Mouse (Mus musculus): ENCODE data around the gene Fbln2. TPM values are rescaled to one million over a fixed set of nuclear protein-coding genes. Genes with fewer than 3 reads are reported as not detected.
A peak's percentile ranks its signal among the peaks of the same experiment; 100 is the strongest.

Gene Fbln2
- polyA plus RNA-seq, 1 experiment from 2014 or later = 9.1 TPM

DNA sequence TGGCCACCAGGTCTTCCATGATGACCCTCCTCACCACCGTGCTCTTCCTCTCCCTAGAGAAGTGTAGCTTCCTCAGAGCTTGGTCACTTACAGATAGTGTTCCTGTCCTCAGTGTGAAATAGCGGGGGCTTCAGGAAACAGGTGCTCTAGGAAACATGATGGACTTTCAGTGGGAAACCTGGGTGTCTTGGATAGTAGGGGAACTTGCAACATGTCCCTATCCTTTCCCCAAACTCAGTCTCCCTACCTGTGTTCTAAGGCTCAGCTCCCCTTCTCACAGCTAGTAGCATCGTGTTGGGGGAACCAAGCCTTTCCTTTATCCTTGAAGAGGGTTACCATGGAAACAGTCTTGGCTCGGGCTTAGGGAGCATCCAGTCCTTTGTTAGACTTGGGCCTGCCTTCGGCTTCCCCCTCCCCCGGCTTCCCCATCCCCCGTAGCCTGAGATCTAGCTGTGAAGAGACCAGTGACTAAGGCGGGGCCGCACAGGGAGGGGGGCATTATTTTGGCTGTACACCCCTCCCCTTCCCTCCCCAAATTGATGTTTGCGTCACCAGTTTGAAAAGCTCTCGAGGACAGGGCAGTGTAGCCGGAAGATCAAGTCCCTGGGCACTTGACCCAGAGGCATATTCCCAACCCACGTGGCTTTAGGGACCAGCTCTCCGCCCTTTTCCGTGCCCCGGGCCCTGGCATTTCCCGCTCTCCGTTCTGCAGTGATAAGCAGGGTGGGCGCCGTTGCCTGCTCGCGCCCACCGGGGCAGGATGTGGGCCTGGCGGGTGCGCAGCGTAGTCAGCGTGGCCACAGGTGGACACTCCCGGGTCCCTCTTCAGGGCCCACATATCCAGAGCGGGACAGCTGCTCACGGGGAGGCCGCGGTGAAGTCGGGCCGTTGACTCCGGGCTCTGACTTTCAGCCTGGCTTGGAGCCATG, 72.5 kb downstream of the Fbln2 start:
- Histone ChIP-seq H3K4me2 (ENCODE audit: low read depth, low read length) (peak overlapping the region; percentile 65), H3K27me3 (ENCODE audit: control insufficient read depth, insufficient read depth, low read length) (no peaks in the 10 kb centered on the region), H3K4me1 (ENCODE audit: control insufficient read depth, insufficient read depth, low read length) (peaks cover 21% of the 10 kb centered on the region), H3K27ac (ENCODE audit: low read depth, low read length) (peak overlapping the region; percentile 70), H3K9me3 (ENCODE audit: control insufficient read depth, low read length) (no peaks in the 10 kb centered on the region), H3K36me3 (ENCODE audit: control insufficient read depth, insufficient read depth, low read length) (no peaks in the 10 kb centered on the region), H3K4me3 (ENCODE audit: low read depth, low read length) (peak overlapping the region; percentile 25), H3K9ac (replicated peaks; ENCODE audit: low read depth, low read length) (peak overlapping the region; percentile 55)
- WGBS = 2% methylated on average over 35 of the region's 35 CpGs
- peak; percentile 76 for ATAC-seq (ENCODE audit: low read depth)

DNA sequence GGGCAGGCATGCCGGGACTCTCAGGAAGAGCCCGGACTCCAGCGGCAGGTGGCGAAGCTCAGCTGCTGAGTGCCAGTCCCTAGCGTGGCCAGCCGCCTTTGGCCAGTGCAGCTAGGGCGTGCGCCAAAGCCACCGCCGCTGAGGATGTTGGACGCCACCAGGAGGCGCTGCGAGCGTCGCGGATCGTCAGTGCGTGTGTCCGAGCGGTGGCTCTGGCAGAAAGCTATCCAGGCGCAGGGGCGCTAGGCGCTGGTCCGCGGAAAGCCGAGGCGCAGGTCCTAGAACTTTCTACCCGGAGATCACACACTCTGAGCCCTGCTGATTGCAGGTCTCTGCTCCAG, 73.2 kb downstream of the Fbln2 start:
- peak overlapping the region; percentile 65 for H3K4me2 ChIP-seq (ENCODE audit: low read depth, low read length)
- WGBS = under 1% methylated on average over 28 of the region's 28 CpGs
- no peaks in the 10 kb centered on the region for H3K9me3 ChIP-seq (ENCODE audit: control insufficient read depth, low read length)
- H3K27me3 ChIP-seq (ENCODE audit: control insufficient read depth, insufficient read depth, low read length) = no peaks in the 10 kb centered on the region
- peak overlapping the region; percentile 25 for H3K4me3 ChIP-seq (ENCODE audit: low read depth, low read length)
- no peaks in the 10 kb centered on the region for H3K36me3 ChIP-seq (ENCODE audit: control insufficient read depth, insufficient read depth, low read length)
- H3K27ac ChIP-seq (ENCODE audit: low read depth, low read length) = peak overlapping the region; percentile 70; the same call in 1 of the 2 replicates
- peaks cover 21% of the 10 kb centered on the region for H3K4me1 ChIP-seq (ENCODE audit: control insufficient read depth, insufficient read depth, low read length)
- peak; percentile 71 for ATAC-seq (ENCODE audit: low read depth)
- H3K9ac ChIP-seq (replicated peaks; ENCODE audit: low read depth, low read length) = peak overlapping the region; percentile 55

DNA sequence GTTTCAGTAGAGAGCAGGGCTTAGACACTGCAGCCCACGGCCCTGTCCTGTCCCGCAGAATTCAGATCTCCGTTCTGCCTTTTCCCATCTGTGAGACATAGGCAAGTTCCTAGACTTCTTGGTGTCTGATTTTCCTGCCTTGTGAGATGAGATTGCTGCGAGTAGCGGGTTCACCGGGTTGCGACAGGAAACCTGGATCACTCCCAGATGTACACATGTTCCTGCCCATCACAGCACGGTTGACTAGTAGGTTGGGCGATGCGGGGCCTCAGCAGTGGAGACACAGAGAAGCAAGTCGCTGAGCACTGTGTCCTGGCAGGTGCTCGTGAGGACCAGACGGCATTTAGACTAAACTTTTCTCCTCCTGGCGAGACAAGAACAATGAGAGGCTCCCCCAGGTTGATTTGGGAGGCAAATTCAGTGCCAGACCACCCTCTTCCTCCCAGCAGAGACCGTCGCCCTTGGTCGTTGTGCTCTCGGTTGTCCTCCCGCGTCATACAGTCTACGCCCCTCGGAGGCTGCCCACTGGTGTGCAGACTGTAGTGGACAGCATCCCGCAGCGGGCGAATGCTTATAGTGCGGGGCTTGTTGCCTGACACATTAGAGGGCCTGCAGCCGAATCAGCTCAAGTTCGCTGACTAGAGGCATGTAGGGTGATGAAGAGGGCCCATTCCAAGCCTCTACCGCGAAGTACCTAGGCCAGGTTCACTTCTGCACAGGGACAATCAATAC, 73.7 kb downstream of the Fbln2 start:
- H3K9me3 ChIP-seq (ENCODE audit: control insufficient read depth, low read length) = no peaks in the 10 kb centered on the region
- peak overlapping the region; percentile 55; the same call in 1 of the 2 replicates for H3K9ac ChIP-seq (replicated peaks; ENCODE audit: low read depth, low read length)
- ATAC-seq (ENCODE audit: low read depth) = no peak
- no peaks in the 10 kb centered on the region for H3K36me3 ChIP-seq (ENCODE audit: control insufficient read depth, insufficient read depth, low read length)
- H3K27me3 ChIP-seq (ENCODE audit: control insufficient read depth, insufficient read depth, low read length) = no peaks in the 10 kb centered on the region
- no peak overlapping the region for H3K27ac ChIP-seq (ENCODE audit: low read depth, low read length)
- peaks cover 21% of the 10 kb centered on the region for H3K4me1 ChIP-seq (ENCODE audit: control insufficient read depth, insufficient read depth, low read length)
- peak overlapping the region; percentile 65 for H3K4me2 ChIP-seq (ENCODE audit: low read depth, low read length)
- 30% methylated on average over 30 of the region's 30 CpGs for WGBS
- peak overlapping the region; percentile 25 for H3K4me3 ChIP-seq (ENCODE audit: low read depth, low read length)

DNA sequence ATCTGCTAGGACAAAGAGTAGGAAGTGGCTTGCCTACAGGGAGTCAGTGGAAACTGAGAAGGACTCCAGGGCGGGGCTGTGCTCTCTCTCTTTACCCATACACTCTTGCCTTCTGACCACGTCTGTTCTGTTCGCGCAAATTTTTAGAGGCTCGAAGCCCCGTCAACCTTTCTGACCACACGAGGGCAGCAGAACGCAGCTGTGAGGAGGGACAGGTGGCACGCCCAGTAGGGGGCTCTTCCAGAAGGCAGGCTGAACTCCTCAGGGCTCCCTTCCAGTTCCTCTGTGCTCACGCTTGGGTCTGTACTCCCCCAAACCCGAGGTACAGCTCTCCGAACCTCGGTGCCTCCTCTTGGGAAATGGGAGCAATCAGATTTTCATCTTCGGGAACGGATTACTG, 74.4 kb downstream of the Fbln2 start:
- no peak overlapping the region for H3K9ac ChIP-seq (replicated peaks; ENCODE audit: low read depth, low read length)
- no peaks in the 10 kb centered on the region for H3K27me3 ChIP-seq (ENCODE audit: control insufficient read depth, insufficient read depth, low read length)
- H3K36me3 ChIP-seq (ENCODE audit: control insufficient read depth, insufficient read depth, low read length) = no peaks in the 10 kb centered on the region
- no peak overlapping the region for H3K27ac ChIP-seq (ENCODE audit: low read depth, low read length)
- 3% methylated on average over 15 of the region's 15 CpGs for WGBS
- ATAC-seq (ENCODE audit: low read depth) = peak; percentile 32; the same call in 1 of the 2 replicates
- H3K9me3 ChIP-seq (ENCODE audit: control insufficient read depth, low read length) = no peaks in the 10 kb centered on the region
- peaks cover 21% of the 10 kb centered on the region for H3K4me1 ChIP-seq (ENCODE audit: control insufficient read depth, insufficient read depth, low read length)
- no peak overlapping the region for H3K4me3 ChIP-seq (ENCODE audit: low read depth, low read length)
- H3K4me2 ChIP-seq (ENCODE audit: low read depth, low read length) = no peak overlapping the region

DNA sequence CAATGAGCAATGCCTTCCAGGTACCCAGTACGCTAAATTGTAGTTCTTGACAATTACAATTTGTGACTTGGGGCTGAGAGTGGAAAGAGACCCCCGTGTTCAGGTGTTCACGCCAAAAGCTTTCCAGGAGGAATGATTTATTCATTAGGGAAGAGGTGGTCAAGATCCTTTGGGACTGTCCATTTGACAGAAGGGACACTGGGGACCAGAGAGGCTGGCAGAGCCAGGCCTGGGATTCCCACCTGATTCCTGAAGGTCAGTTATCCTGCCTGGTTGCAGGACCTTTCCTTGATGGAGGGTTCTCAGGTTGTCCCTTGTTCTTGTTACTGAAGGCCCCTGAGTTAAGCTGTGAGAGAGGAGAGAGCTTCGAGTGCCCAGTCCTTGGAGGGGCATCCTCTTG, 74.9 kb downstream of the Fbln2 start:
- Histone ChIP-seq H3K4me1 (ENCODE audit: control insufficient read depth, insufficient read depth, low read length) (peaks cover 21% of the 10 kb centered on the region), H3K36me3 (ENCODE audit: control insufficient read depth, insufficient read depth, low read length) (no peaks in the 10 kb centered on the region), H3K4me2 (ENCODE audit: low read depth, low read length) (no peak overlapping the region), H3K4me3 (ENCODE audit: low read depth, low read length) (no peak overlapping the region), H3K27me3 (ENCODE audit: control insufficient read depth, insufficient read depth, low read length) (no peaks in the 10 kb centered on the region), H3K27ac (ENCODE audit: low read depth, low read length) (no peak overlapping the region), H3K9ac (replicated peaks; ENCODE audit: low read depth, low read length) (no peak overlapping the region), H3K9me3 (ENCODE audit: control insufficient read depth, low read length) (no peaks in the 10 kb centered on the region)
- no peak for ATAC-seq (ENCODE audit: low read depth)
- WGBS = 67% methylated on average over 4 of the region's 4 CpGs

DNA sequence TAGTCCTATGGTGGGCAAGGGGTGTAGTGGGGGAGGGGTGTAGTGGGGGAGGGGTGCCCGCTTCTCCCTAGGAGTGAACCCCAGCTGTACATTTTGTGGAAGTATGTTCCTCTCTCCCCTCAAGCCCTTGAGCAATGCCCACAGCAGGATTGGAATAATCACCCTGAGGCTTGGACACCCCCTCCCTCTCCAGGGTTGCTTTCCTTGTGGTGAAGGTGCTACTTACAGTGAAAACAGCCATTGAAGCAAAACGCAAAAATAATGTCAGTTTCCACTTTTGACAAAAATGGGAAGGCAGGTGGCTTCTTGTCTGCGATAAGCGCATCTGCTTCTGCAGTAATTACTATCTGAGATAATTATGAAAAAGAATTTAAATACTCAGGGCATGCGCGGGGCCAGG, 75.4 kb downstream of the Fbln2 start:
- no peaks in the 10 kb centered on the region for H3K9me3 ChIP-seq (ENCODE audit: control insufficient read depth, low read length)
- no peaks in the 10 kb centered on the region for H3K27me3 ChIP-seq (ENCODE audit: control insufficient read depth, insufficient read depth, low read length)
- no peak overlapping the region for H3K4me3 ChIP-seq (ENCODE audit: low read depth, low read length)
- H3K4me1 ChIP-seq (ENCODE audit: control insufficient read depth, insufficient read depth, low read length) = peaks cover 21% of the 10 kb centered on the region
- no peak overlapping the region for H3K4me2 ChIP-seq (ENCODE audit: low read depth, low read length)
- WGBS = 78% methylated on average over 6 of the region's 6 CpGs
- no peak overlapping the region for H3K9ac ChIP-seq (replicated peaks; ENCODE audit: low read depth, low read length)
- no peaks in the 10 kb centered on the region for H3K36me3 ChIP-seq (ENCODE audit: control insufficient read depth, insufficient read depth, low read length)
- H3K27ac ChIP-seq (ENCODE audit: low read depth, low read length) = no peak overlapping the region
- ATAC-seq (ENCODE audit: low read depth) = no peak

DNA sequence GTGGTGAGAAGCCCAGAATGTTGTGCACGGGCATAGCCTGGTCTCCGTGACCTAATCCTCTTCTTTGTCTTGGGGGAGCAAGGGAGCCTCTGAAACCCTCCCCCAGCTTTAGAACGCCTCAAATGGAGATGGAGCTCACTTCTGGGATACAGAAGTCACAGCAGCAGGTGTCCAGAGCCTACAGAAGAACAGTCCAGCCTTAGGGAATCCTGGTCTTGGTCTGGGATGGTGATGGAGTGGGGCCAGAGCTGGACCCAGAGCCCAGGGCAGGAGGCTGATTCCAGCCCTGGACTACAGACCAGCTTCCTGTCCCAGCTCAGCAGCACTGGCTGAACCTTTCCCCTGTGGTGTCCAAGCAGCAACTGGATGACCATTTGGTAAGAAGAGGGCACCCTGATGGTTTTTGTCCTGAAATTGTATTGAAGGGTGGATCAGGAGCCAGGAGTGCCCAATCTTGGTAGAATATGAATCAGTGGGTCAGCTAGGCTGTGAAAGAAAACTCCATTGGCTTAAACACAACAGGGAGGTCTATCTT, 76.1 kb downstream of the Fbln2 start:
- no peak for ATAC-seq (ENCODE audit: low read depth)
- WGBS = 79% methylated on average over 3 of the region's 3 CpGs
- H3K9ac ChIP-seq (replicated peaks; ENCODE audit: low read depth, low read length) = no peak overlapping the region

DNA sequence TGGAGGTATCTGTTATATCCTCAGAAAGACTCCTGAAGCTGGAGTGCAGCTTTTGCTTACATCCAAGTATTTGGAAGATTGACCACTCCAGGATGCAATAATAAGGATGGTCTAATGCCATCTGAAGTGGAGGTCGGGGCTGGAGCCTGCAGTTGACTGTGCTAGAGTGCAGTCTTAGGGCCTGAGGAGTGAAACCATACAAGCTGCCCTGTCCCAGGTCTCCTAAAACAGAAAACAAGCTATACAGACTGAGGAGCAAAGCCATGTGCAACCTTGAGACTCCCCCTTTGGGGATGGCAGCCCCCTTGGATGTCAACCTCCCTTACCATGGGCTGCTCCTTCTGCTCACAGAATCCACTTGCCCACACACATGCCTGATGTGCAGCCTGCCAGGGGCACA, 76.7 kb downstream of the Fbln2 start:
- no peak overlapping the region for H3K4me2 ChIP-seq (ENCODE audit: low read depth, low read length)
- H3K27me3 ChIP-seq (ENCODE audit: control insufficient read depth, insufficient read depth, low read length) = no peaks in the 10 kb centered on the region
- 58% methylated on average over 1 of the region's 1 CpGs for WGBS
- H3K4me3 ChIP-seq (ENCODE audit: low read depth, low read length) = no peak overlapping the region
- no peak overlapping the region for H3K9ac ChIP-seq (replicated peaks; ENCODE audit: low read depth, low read length)
- no peaks in the 10 kb centered on the region for H3K36me3 ChIP-seq (ENCODE audit: control insufficient read depth, insufficient read depth, low read length)
- peaks cover 21% of the 10 kb centered on the region for H3K4me1 ChIP-seq (ENCODE audit: control insufficient read depth, insufficient read depth, low read length)
- no peak overlapping the region for H3K27ac ChIP-seq (ENCODE audit: low read depth, low read length)
- H3K9me3 ChIP-seq (ENCODE audit: control insufficient read depth, low read length) = no peaks in the 10 kb centered on the region
- no peak for ATAC-seq (ENCODE audit: low read depth)

More for the DNA sequence above, 76.1 kb downstream of the Fbln2 start:
- Histone ChIP-seq H3K4me3 (ENCODE audit: low read depth, low read length) (no peak overlapping the region), H3K27ac (ENCODE audit: low read depth, low read length) (no peak overlapping the region), H3K9me3 (ENCODE audit: control insufficient read depth, low read length) (no peaks in the 10 kb centered on the region), H3K27me3 (ENCODE audit: control insufficient read depth, insufficient read depth, low read length) (no peaks in the 10 kb centered on the region), H3K4me2 (ENCODE audit: low read depth, low read length) (no peak overlapping the region), H3K4me1 (ENCODE audit: control insufficient read depth, insufficient read depth, low read length) (peaks cover 21% of the 10 kb centered on the region), H3K36me3 (ENCODE audit: control insufficient read depth, insufficient read depth, low read length) (no peaks in the 10 kb centered on the region)

DNA sequence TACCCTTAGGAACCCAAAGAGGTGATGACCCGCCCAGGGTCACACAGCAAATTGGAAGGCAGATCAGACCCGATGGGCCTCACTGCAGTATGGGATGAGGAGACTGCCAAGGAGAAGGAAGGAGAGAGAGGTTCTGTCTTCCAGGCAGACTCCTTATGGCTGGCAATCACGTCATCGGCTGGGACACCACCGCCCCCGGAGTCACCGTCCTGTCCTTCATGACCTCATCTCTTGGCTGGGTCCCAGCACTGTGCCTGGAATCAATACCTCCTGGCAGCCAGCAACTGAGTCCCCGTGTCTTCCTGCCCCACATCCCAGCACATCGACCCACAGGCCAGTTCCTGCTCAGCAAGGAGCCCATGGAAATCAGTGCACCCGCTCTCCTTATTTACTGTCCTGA, 78.7 kb downstream of the Fbln2 start:
- Histone ChIP-seq H3K4me2 (ENCODE audit: low read depth, low read length) (no peak overlapping the region), H3K9me3 (ENCODE audit: control insufficient read depth, low read length) (no peaks in the 10 kb centered on the region)
- 71% methylated on average over 10 of the region's 10 CpGs for WGBS

More for the DNA sequence above, 78.7 kb downstream of the Fbln2 start:
- H3K27ac ChIP-seq (ENCODE audit: low read depth, low read length) = no peak overlapping the region
- peaks cover 5% of the 10 kb centered on the region; the same call in 1 of the 2 replicates for H3K4me1 ChIP-seq (ENCODE audit: control insufficient read depth, insufficient read depth, low read length)
- no peak overlapping the region for H3K4me3 ChIP-seq (ENCODE audit: low read depth, low read length)
- ATAC-seq (ENCODE audit: low read depth) = no peak
- H3K9ac ChIP-seq (replicated peaks; ENCODE audit: low read depth, low read length) = no peak overlapping the region
- no peaks in the 10 kb centered on the region for H3K27me3 ChIP-seq (ENCODE audit: control insufficient read depth, insufficient read depth, low read length)
- H3K36me3 ChIP-seq (ENCODE audit: control insufficient read depth, insufficient read depth, low read length) = no peaks in the 10 kb centered on the region

All from neural tube, embryonic 14.5 days (tissue).